ENCODE assay signal across 18 mouse cellular contexts in the genomic region with DNA sequence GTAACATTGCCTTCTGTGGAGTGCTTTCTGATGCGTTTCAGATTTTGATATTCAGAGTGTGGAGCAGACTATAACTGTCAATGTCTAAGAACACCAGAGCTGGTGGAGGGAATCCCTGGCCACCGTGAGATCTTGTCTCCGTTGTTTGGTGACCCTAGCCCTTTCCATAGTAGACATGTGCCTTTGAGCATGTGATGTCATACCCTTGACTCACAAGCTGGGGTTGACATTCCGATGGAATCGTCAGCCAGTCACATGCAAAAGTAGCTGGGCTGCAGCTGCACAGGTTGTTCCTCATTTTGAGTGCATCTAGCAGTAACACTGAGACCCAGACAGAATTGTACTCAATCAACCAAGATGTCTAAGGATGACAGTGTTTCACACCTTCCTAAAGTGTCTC. TPM values are rescaled to one million over a fixed set of nuclear protein-coding genes. Genes with fewer than 3 reads are reported as not detected.
DNase-seq lines count a peak whose midpoint lies in the region; ATAC-seq lines count a peak whose summit lies in the region.
"Had no signal": no experiment of that assay in that cellular context is flagged by ENCODE, and none has a peak within 500 bp of the region (broad histone marks: within the 10 kb centered on the region; RNA-seq: fewer than 3 reads in every experiment).

No protein-coding gene starts in this region.

- H3K4me1 ChIP-seq in hindbrain, embryonic 12.5 days = peaks cover 63% of the 10 kb centered on the region
- H3K4me1 ChIP-seq in hindbrain, embryonic 11.5 days (replicated peaks; ENCODE audit: control insufficient read depth, insufficient read depth, low read length) = peaks cover 8% of the 10 kb centered on the region; the same call in 1 of the 2 replicates
- peaks cover 60% of the 10 kb centered on the region for H3K4me1 ChIP-seq in hindbrain, embryonic 15.5 days (replicated peaks)
- H3K4me1 ChIP-seq in neural tube, embryonic 15.5 days = peaks cover 44% of the 10 kb centered on the region

- no peaks in the 10 kb centered on the region for H3K9me3 ChIP-seq in hindbrain, embryonic 12.5 days (replicated peaks)
- no peaks in the 10 kb centered on the region for H3K9me3 ChIP-seq in hindbrain, embryonic 11.5 days (ENCODE audit: control insufficient read depth, low read length)
- no peaks in the 10 kb centered on the region for H3K9me3 ChIP-seq in hindbrain, embryonic 15.5 days
- no peaks in the 10 kb centered on the region for H3K9me3 ChIP-seq in neural tube, embryonic 15.5 days (replicated peaks)
- H3K9me3 ChIP-seq: embryonic facial prominence, embryonic 13.5 days; forebrain, embryonic 15.5 days; heart, embryonic 10.5 days had no signal

- H3K27me3 ChIP-seq in hindbrain, embryonic 12.5 days = peaks cover 13% of the 10 kb centered on the region
- H3K27me3 ChIP-seq in hindbrain, embryonic 11.5 days (ENCODE audit: control insufficient read depth, insufficient read depth, low read length) = peaks cover 8% of the 10 kb centered on the region; the same call in 1 of the 2 replicates
- H3K27me3 ChIP-seq in hindbrain, embryonic 15.5 days = no peaks in the 10 kb centered on the region
- H3K27me3 ChIP-seq in neural tube, embryonic 15.5 days (replicated peaks) = peaks cover 4% of the 10 kb centered on the region; the same call in 1 of the 2 replicates

- WGBS in hindbrain, embryonic 12.5 days = 70% methylated on average over 5 of the region's 5 CpGs
- WGBS in hindbrain, embryonic 11.5 days = 72% methylated on average over 5 of the region's 5 CpGs
- 61% methylated on average over 5 of the region's 5 CpGs for WGBS in hindbrain, embryonic 15.5 days
- WGBS in neural tube, embryonic 15.5 days = 55% methylated on average over 5 of the region's 5 CpGs

- H3K4me3 ChIP-seq in hindbrain, embryonic 12.5 days = no peak overlapping the region
- no peak overlapping the region for H3K4me3 ChIP-seq in hindbrain, embryonic 11.5 days (ENCODE audit: low read depth, low read length)
- no peak overlapping the region for H3K4me3 ChIP-seq in hindbrain, embryonic 15.5 days
- H3K4me3 ChIP-seq in neural tube, embryonic 15.5 days (replicated peaks) = peak overlapping the region; percentile 13; the same call in 1 of the 2 replicates
- H3K4me3 ChIP-seq: embryonic facial prominence, embryonic 13.5 days; forebrain, embryonic 15.5 days; heart, embryonic 10.5 days; layer of hippocampus, adult 2 months had no signal

- no peaks in the 10 kb centered on the region for H3K36me3 ChIP-seq in hindbrain, embryonic 12.5 days
- no peaks in the 10 kb centered on the region for H3K36me3 ChIP-seq in hindbrain, embryonic 11.5 days (ENCODE audit: control insufficient read depth, insufficient read depth, low read length)
- H3K36me3 ChIP-seq in hindbrain, embryonic 15.5 days = no peaks in the 10 kb centered on the region
- H3K36me3 ChIP-seq in neural tube, embryonic 15.5 days = no peaks in the 10 kb centered on the region
- H3K36me3 ChIP-seq: forebrain, embryonic 15.5 days; heart, embryonic 10.5 days had no signal

- no peak for DNase-seq in hindbrain, embryonic 11.5 days (ENCODE audit: low spot score)
- peak; percentile 19 to 28 for DNase-seq in spleen, adult 18-20 months
- DNase-seq in spleen, adult 12 weeks (ENCODE audit: low spot score) = no peak
- DNase-seq in ovary, adult 18-20 months (ENCODE audit: low spot score) = no peak
- DNase-seq: cerebellum, adult 9-10 months; kidney, adult 2 months; kidney, postnatal 10 days; layer of hippocampus, postnatal 36 days; lung, adult 18-20 months; thymus, postnatal 25 days had no signal

- no peak overlapping the region for H3K9ac ChIP-seq in hindbrain, embryonic 12.5 days
- no peak overlapping the region for H3K9ac ChIP-seq in hindbrain, embryonic 11.5 days (ENCODE audit: low read depth, low read length)
- H3K9ac ChIP-seq in hindbrain, embryonic 15.5 days = 0 out of 2 replicates have a peak overlapping the region, but pooled peaks have one; percentile 5
- H3K9ac ChIP-seq in neural tube, embryonic 15.5 days (replicated peaks) = no peak overlapping the region
- H3K9ac ChIP-seq: embryonic facial prominence, embryonic 13.5 days; forebrain, embryonic 15.5 days had no signal

- H3K27ac ChIP-seq in hindbrain, embryonic 12.5 days = no peak overlapping the region
- H3K27ac ChIP-seq in hindbrain, embryonic 11.5 days (ENCODE audit: low read depth, low read length) = no peak overlapping the region
- peak overlapping the region; percentile 17; the same call in 1 of the 2 replicates for H3K27ac ChIP-seq in hindbrain, embryonic 15.5 days (replicated peaks)
- H3K27ac ChIP-seq in neural tube, embryonic 15.5 days (replicated peaks) = peak overlapping the region; percentile 23; the same call in 1 of the 2 replicates
- H3K27ac ChIP-seq: embryonic facial prominence, embryonic 13.5 days; forebrain, embryonic 15.5 days; heart, embryonic 10.5 days; layer of hippocampus, adult 2 months had no signal

- H3K4me2 ChIP-seq in hindbrain, embryonic 12.5 days (replicated peaks) = 0 out of 2 replicates have a peak overlapping the region, but pooled peaks have one; percentile 1
- no peak overlapping the region for H3K4me2 ChIP-seq in hindbrain, embryonic 11.5 days (replicated peaks; ENCODE audit: low read depth, low read length)
- H3K4me2 ChIP-seq in hindbrain, embryonic 15.5 days = peak overlapping the region; percentile 43
- peak overlapping the region; percentile 41 for H3K4me2 ChIP-seq in neural tube, embryonic 15.5 days
- H3K4me2 ChIP-seq: embryonic facial prominence, embryonic 13.5 days; forebrain, embryonic 15.5 days had no signal

- ATAC-seq in hindbrain, embryonic 12.5 days (ENCODE audit: low FRiP score) = no peak
- no peak for ATAC-seq in hindbrain, embryonic 11.5 days (ENCODE audit: low FRiP score)
- no peak for ATAC-seq in hindbrain, embryonic 15.5 days (ENCODE audit: low FRiP score, low read depth)
- no peak for ATAC-seq in neural tube, embryonic 15.5 days (ENCODE audit: low FRiP score)
- ATAC-seq in megakaryocyte, adult 5-6 weeks (ENCODE audit: poor library complexity, severe bottlenecking) = no peak
- ATAC-seq: forebrain, embryonic 15.5 days had no signal

RNA-seq across cellular contexts. Expression of gene Ebf1, which starts 7.4 kb away (rescaled TPM):
- 111 and 122 TPM in 2 replicates for polyA plus RNA-seq in hindbrain, embryonic 12.5 days (2016; fragmentation: Nextera tagmentation; extraction: Ambion mirVana)
- polyA plus RNA-seq in hindbrain, embryonic 11.5 days (2014; fragmentation: Nextera tagmentation; extraction: Ambion mirVana) = 102 and 111 TPM in 2 replicates
- 101 and 139 TPM in 2 replicates for polyA plus RNA-seq in hindbrain, embryonic 15.5 days (2015; fragmentation: Nextera tagmentation; extraction: Ambion mirVana)
- polyA plus RNA-seq in neural tube, embryonic 15.5 days (2015; fragmentation: Nextera tagmentation; extraction: Ambion mirVana) = 157 and 168 TPM in 2 replicates
- 0.09 and 0.25 TPM in 2 replicates for total RNA-seq in megakaryocyte, adult 5-6 weeks (2015)
- 0.33 TPM in 1 of 2 replicates, not detected in the other for total RNA-seq in megakaryocyte, adult 5-6 weeks (2017)

Comparison
In these comparisons a context has a peak if more than half of its experiments do, and no peak if none do; other contexts are left out.
1. H3K27ac ChIP-seq: peak in hindbrain, embryonic 15.5 days (single experiment) and neural tube, embryonic 15.5 days (single experiment); none in hindbrain, embryonic 12.5 days (single experiment) and hindbrain, embryonic 11.5 days (single experiment).
2. DNase-seq: peak in spleen, adult 18-20 months (2 of 2); none in hindbrain, embryonic 11.5 days (single experiment), spleen, adult 12 weeks (single experiment) and ovary, adult 18-20 months (single experiment).